Mouse (Mus musculus) heart, adult 2 months (tissue): ENCODE data around the gene Kcnip3.

Experiments used
- CTCF ChIP-seq: fragments of 200-600 bp; IDR thresholded peaks from 2 replicates; pipeline ENCODE4 v1.8.1; 2022; ENCODE audit warnings: antibody characterized with exemption, mild to moderate bottlenecking, moderate library complexity
- POLR2A ChIP-seq: fragments of 200-500 bp; IDR thresholded peaks from 2 replicates; pipeline ENCODE4 v1.6.1; 2011; ENCODE audit warnings: mild to moderate bottlenecking, low read depth, low read length, control low read depth; ENCODE audit not compliant: insufficient read depth

DNA sequence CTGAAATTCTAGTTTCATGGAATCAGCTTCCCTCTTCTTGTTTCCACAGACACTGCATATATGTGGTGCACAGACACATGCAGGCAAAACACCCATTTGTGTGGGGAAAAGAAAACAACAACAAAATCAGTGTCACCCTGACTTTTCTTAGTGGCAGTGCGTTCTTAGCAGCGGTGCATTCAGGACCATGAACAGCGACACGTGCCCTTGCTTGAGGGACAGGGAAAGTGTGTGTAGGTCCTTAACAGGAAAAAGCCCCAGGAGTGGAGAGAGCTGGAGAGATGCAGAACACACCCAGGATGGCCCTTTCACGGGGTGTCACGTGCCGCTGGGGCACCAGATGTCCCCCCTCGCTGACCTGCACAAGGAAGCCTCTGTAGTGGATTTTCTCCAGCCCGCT lies 10.5 kb upstream of the Kcnip3 start:
- TF ChIP-seq CTCF, result no peak
- no peak for TF ChIP-seq POLR2A
